Mouse (Mus musculus) kidney, adult 2 months (tissue): ENCODE data around the gene Snx15. TPM values are rescaled to one million over a fixed set of nuclear protein-coding genes. Genes with fewer than 3 reads are reported as not detected.

Experiments used
- DNase-seq: peaks from one replicate; pipeline ENCODE4 v3.0.0; 2021
- H3K27ac ChIP-seq: fragments of 200-500 bp; 2 replicates; pipeline ENCODE4 v1.5.1; 2012; ENCODE audit warnings: low read depth, low read length, control low read depth, inconsistent platforms; ENCODE audit not compliant: insufficient read depth
- H3K27me3 ChIP-seq: fragments of 200-500 bp; replicated peaks from 2 replicates; pipeline ENCODE4 v1.6.1; 2012; ENCODE audit warnings: mild to moderate bottlenecking, moderate library complexity, low read length, inconsistent platforms; ENCODE audit not compliant: control insufficient read depth, insufficient read depth
- H3K36me3 ChIP-seq: fragments of 200-500 bp; 2 replicates; pipeline ENCODE4 v1.6.1; 2012; ENCODE audit warnings: mild to moderate bottlenecking, moderate library complexity, low read length, inconsistent platforms; ENCODE audit not compliant: control insufficient read depth, insufficient read depth
- H3K4me1 ChIP-seq: fragments of 200-500 bp; 2 replicates; pipeline ENCODE4 v1.6.1; 2011; ENCODE audit warnings: low read length; ENCODE audit not compliant: control insufficient read depth, insufficient read depth
- H3K4me3 ChIP-seq: fragments of 200-500 bp; 2 replicates; pipeline ENCODE4 v1.5.1; 2011; ENCODE audit warnings: mild to moderate bottlenecking, low read depth, low read length, control low read depth; ENCODE audit not compliant: insufficient read depth
- CTCF ChIP-seq: fragments of 200-500 bp; conservative IDR thresholded peaks from 2 replicates; pipeline ENCODE4 v1.5.1; 2011; ENCODE audit warnings: low read depth, mild to moderate bottlenecking, control low read depth, low read length, moderate library complexity, mixed read lengths; ENCODE audit not compliant: insufficient read depth, insufficient read length
- POLR2A ChIP-seq: fragments of 200-500 bp; IDR thresholded peaks from one replicate; pipeline ENCODE4 v1.6.1; 2011; ENCODE audit warnings: low read depth, low read length, control low read depth
- WGBS: fragments of 180-500 bp; shearing (Covaris S2); methylation state at CpG from one replicate; pipeline ENCODE4 v1.1.7; 2018; 5-methylcytosine and 5-hydroxymethylcytosine counted together
- polyA plus RNA-seq: library from polyadenylated mRNA; depleted of rRNA; stranded (reverse); fragments of >200 nt; gene quantifications from 2 replicates; pipeline ENCODE4 v1.2.3, GENCODE M21; 2012

Gene Snx15
- polyA plus RNA-seq, 1 experiment: 28.7 TPM

- Histone ChIP-seq H3K36me3 (no peaks in the 10 kb centered on the region), H3K27ac (no peak within 1 kb of the TSS), H3K4me3 (no peak within 1 kb of the TSS), H3K4me1 (no peaks in the 10 kb centered on the region; the same call in 1 of the 2 replicates), H3K27me3 (no peaks in the 10 kb centered on the region)
- TF ChIP-seq CTCF: no peak
- WGBS: 88% methylated on average over 9 of the region's 9 CpGs
- DNase-seq: no peak
Observed at GRCm38 (mm10) chr19:6082156-6082555, 45.9 kb downstream of the Snx15 start, which contains the start of gene Gm28374. TSS of gene Gm28374 (minus strand) at chr19:6082256.

- H3K27me3 ChIP-seq: no peaks in the 10 kb centered on the region
- TF ChIP-seq POLR2A (no peak), CTCF (no peak)
- WGBS: 91% methylated on average over 12 of the region's 12 CpGs
- DNase-seq: no peak
- H3K4me1 ChIP-seq: peaks cover 5% of the 10 kb centered on the region
- H3K27ac ChIP-seq: no peak within 1 kb of the TSS
- H3K4me3 ChIP-seq: no peak within 1 kb of the TSS
- no peaks in the 10 kb centered on the region for H3K36me3 ChIP-seq
Observed at GRCm38 (mm10) chr19:6079983-6080480, 48.1 kb downstream of the Snx15 start, which contains the start of gene Tmem262. TSS of gene Tmem262 (plus strand) at chr19:6080033.

- H3K27ac ChIP-seq: peak within 1 kb of the TSS; percentile 61
- no peaks in the 10 kb centered on the region for H3K36me3 ChIP-seq
- peaks cover 5% of the 10 kb centered on the region for H3K4me1 ChIP-seq
- WGBS: under 1% methylated on average over 33 of the region's 33 CpGs
- H3K4me3 ChIP-seq: peak within 1 kb of the TSS; percentile 73
- DNase-seq: peak; percentile 95
- H3K27me3 ChIP-seq: no peaks in the 10 kb centered on the region
- TF ChIP-seq CTCF (no peak), POLR2A (no peak)
Observed at GRCm38 (mm10) chr19:6076564-6077393, 51.3 kb downstream of the Snx15 start, which contains the start of gene Vps51. TSS of gene Vps51 (minus strand) at chr19:6077231.

- no peaks in the 10 kb centered on the region for H3K27me3 ChIP-seq
- peaks cover 5% of the 10 kb centered on the region for H3K4me1 ChIP-seq
- H3K36me3 ChIP-seq: no peaks in the 10 kb centered on the region; the same call in 1 of the 2 replicates
- DNase-seq: no peak
- no peak overlapping the region for H3K4me3 ChIP-seq
- TF ChIP-seq POLR2A: no peak
- no peak for TF ChIP-seq CTCF
- H3K27ac ChIP-seq: no peak overlapping the region
- WGBS: 93% methylated on average over 5 of the region's 5 CpGs
Observed at GRCm38 (mm10) chr19:6073889-6074288, 54.2 kb downstream of the Snx15 start.

GRCm38 (mm10) chr19:6071261-6071660, 56.8 kb downstream of the Snx15 start:
- WGBS: 91% methylated on average over 19 of the region's 19 CpGs
- Histone ChIP-seq H3K36me3 (no peaks in the 10 kb centered on the region; the same call in 1 of the 2 replicates), H3K27me3 (no peaks in the 10 kb centered on the region), H3K4me1 (peaks cover 11% of the 10 kb centered on the region), H3K27ac (no peak overlapping the region), H3K4me3 (no peak overlapping the region)
- DNase-seq: no peak
- TF ChIP-seq CTCF: no peak
- no peak for TF ChIP-seq POLR2A

DNA sequence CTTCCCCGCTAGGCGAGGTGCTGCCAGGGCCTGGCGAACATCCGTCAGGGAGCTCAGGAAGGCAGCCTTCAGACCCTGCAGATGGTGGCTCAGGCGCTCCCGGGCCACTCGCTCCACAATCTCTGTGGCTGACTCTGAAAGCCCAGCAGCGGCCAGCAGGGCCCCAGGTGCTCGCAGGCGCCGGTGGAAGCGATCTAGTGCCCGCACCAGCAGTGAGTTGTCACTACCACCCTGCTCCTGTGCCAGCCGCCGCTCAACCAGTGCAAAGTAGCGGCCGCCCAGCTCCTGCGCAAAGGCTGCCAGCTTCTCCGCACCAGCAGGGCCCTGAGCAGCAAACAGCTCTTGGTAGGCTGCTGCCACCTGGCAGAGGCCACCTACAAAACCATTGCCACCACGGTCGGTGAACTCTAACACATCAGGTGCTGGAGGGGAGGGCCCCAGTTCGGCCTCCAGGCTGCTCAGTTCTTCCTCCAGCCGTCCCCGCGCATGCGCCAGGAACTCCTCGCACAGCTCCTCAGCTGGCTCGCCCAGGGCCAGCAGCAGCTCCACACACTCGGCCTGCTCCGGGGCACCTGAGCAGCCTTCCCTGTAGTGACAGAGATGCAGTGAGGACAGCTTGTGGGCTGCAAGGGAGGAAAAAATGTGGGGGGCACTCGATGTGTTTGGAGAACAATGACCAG, 57.4 kb downstream of the Snx15 start:
- no peaks in the 10 kb centered on the region for H3K27me3 ChIP-seq
- no peak overlapping the region for H3K4me3 ChIP-seq
- WGBS: 93% methylated on average over 31 of the region's 31 CpGs
- H3K27ac ChIP-seq: no peak overlapping the region
- no peaks in the 10 kb centered on the region; the same call in 1 of the 2 replicates for H3K36me3 ChIP-seq
- H3K4me1 ChIP-seq: peaks cover 8% of the 10 kb centered on the region; the same call in 1 of the 2 replicates
- no peak for TF ChIP-seq POLR2A
- no peak for TF ChIP-seq CTCF
- no peak for DNase-seq
